Mouse (Mus musculus) urinary bladder, postnatal 36 days (tissue): ENCODE results near the gene Slc5a5.
"Not testable (repeated sequence)": the region's sequence is repeated elsewhere in the genome, so short reads cannot be mapped to it uniquely, and the experiment has no call there.

Experiments
- DNase-seq, 2 experiments: peaks; one replicate each; pipeline ENCODE4 v3.0.0; 2022; ENCODE audit warnings: low spot score in 2 of 2, mixed read lengths in 1 of 2

Gene Slc5a5

GRCm38 (mm10) chr8:70902211-70902610, 9.7 kb upstream of the Slc5a5 start:
- no peak for DNase-seq

DNA sequence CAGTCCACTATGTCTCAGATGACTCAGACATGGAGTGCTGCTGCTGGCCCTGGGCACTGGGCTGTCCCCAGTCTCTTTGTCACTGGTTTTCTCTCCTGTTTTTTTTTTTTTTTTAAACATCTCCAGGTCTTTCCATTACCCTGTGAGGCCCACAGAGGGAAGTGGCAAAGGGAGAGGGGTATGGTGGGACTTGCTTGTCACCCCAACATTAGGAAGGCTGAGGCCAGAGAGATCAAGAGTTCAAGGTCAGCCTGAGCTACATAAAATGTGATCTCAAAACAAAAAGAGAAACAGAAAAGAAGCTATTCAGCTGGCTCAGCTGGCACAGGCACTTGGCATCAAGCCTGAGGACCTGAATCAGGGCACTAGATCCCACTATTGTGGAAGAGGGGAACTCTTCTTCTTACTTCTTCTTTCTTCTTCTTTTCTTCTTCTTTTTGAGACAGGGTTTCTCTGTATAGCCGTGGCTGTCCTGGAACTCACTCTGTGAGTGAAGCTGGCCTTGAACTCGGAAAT, 8.4 kb upstream of the Slc5a5 start:
- no peak for DNase-seq

GRCm38 (mm10) chr8:70899226-70899625, 6.7 kb upstream of the Slc5a5 start:
- no peak for DNase-seq

- DNase-seq, result no peak
Observed at GRCm38 (mm10) chr8:70898661-70899198, 6.2 kb upstream of the Slc5a5 start.

- DNase-seq, result peak; percentile 83 to 85
Observed at GRCm38 (mm10) chr8:70897681-70898413, 5.3 kb upstream of the Slc5a5 start.

DNA sequence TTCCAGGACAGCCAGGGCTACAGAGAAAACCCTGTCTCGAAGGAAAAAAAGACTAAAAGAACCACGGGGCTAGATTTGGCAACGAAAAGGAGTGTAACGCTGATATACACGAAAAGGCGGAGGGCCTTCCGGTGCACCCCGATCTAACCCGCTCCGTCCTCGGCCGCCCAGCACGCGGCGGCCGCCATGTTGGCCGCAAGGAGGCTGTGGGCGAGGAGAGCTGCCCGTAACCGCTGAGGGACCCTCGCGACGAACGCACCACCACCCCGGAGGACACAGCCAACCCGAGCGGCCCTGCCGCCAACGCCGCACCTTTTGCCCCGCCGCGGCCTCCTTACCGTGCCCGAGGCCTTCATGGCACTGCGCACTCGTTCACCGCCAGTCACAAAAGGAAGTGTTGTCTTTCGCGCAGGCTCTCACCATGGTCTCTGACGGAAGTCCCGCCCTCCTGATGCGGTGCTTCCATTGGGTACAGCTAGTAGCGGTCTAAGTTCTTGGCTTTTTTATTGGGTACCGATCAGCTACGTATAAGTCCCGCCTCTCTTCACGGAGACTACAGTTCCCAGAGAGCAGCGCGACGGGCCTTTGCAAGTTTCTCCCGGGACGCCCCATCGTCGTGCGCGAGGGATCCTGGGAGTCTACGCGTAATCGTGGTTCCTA, 4.6 kb upstream of the Slc5a5 start, which contains the start of gene Rpl18a:
TSS of gene Rpl18a (minus strand) at position 392 of the 660 bp plus-strand sequence.
- peak; percentile 92 to 95 for DNase-seq

DNA sequence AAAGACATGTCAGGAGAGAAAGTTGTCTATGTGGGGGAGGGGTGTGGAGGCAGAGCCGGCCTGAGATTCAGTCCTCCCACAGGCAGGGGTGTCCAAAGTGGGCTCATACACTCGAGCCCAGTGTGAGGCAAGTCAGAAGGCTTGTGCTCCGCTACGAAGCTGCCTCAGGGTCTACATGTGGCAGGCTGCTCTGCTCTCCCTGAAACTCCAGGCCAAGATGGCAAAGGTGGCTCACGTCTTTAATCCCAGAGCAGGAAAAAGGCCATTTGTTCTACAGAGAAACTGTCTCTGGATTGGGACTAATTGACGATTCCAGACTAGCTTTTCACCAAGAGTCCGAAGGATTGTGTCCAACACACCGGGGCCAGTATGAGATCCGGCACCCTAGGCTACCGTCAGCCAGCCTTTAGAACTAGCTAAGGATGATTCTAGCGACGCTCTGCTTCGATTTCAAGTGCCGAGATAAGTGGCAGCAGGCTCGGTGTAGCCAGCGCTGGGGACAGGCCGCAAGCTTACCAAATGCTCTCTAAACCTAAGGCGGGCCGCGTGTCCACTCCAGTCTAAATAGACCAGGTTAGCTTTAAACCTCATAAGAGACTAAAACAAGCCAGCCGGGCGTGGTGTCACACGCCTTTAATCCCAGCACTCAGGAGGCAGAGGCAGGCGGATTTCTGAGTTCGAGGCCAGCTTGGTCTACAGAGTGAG, 3.9 kb upstream of the Slc5a5 start:
- DNase-seq, result no peak

DNA sequence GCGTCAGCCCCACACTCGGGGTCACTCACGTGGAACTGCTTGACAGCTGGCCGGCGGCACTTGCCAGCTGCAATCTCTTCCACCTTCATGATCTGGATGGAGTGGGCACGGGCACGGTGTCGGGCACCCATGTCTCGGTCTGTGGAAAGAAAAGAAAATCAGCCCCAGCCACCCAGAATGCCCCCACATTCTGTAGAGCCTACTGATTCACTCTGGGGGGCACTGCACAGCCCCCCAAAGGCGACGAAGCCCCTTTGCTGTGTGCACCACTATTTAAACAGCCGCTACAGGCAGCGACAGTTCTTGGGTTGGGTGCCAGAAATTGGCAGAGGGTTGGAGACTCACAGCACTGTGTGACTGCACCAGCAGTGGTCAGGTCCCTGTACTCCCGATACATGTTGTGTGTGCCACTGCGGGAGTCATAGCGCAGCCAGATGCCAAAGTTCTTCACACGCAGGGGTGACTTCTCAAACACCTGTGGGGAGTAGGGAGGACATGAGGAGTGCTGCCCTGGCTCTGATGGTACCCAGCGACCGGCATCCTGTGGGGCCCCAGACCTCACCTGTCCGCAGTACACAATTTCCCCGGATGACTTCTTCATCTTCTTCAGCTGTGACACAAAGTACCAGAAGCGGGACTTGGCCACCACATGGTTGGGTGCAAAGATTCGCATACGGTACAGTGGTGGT, 3.2 kb upstream of the Slc5a5 start:
- not testable (repeated sequence) for DNase-seq

- DNase-seq, result no peak
Observed at GRCm38 (mm10) chr8:70894771-70895545, 2.4 kb upstream of the Slc5a5 start.

DNA sequence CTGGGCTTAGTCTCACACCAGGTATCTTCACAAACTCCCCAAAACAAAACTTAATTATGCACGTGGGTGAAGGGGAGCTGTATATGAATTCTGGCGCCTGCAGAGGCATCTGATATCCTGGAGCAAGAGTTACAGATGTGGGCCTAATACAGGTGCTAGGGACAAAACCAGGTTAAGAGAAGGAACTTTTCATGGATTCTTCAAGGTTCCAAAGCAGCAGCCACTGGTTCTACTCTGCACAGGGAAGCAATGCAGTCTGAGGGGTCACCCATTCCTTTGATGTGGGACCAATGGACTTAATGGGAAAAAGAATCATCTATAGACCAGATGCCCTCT, 1.8 kb upstream of the Slc5a5 start:
- DNase-seq, result no peak

DNA sequence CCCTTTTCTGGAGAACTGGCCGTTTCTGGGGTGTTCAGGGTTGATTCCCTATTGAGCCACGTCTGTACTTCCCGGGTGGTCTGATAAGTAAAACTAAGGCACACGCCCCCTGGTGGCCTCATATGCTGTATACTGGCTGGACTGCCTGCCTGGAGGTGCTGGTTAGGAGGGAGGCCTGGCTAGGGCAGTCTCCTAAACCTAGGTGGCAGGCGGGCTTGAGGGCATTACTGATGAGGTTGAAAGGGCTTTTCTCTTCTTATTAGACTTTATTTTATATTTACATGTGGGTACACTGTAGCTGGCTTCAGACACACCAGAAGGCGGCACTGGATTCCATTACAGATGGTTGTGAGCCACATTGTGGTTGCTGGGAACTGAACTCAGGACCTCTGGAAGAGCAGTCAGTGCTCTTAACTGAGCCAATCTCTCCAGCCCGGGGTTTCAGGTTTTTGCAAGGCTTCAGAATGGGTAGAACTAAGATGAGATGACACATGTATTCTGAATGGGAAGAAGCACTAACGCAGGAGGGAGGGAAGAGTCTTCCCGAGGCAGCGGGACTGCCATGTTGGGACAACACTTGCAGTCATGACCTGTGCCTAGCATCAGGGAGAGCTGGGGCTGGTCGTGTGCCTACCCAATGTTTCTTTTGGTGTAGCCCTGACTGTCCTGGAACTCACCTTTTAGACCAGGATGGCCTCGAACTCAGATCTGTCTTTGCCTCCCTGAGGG, 1.3 kb upstream of the Slc5a5 start:
- DNase-seq, result peak; percentile 41 to 68

DNA sequence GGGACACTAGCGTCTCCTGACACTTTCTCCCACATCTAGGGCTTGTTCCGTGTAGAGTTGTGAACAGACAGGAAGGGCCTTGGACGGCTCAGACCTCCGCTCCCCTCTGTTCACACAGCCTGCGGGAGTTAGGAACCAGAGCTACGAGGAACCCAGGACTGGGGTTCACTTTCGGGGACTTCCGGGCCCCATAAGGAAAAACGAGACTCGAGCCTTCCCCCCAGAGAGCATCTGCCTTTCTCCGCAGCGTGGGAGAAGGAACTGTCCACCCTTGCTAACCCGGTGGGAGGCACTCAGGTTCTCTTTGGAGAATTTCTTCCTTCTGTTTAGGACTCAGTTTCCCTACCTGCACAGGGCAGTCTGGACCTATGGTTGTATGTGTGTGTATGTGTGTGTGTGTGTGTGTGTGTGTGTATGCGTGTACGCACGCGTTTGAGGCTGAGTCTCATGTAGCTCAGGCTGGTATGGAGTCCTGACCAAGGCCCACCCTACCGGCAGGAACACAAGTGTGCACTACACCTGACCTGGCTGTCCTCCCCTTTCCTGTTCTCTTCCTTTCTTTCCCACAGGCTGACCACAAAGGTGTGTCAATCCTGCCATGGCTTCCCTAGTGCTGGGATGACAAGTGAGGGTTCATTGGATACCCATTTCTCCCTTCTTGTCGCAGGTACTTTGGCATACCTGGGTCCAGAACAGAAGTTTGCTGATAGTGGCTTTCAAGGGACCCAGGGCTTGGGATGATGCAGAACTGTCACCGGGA, 519 bp upstream of the Slc5a5 start:
- DNase-seq, result no peak

- DNase-seq, result peak; percentile 52 to 71
Observed at GRCm38 (mm10) chr8:70891356-70891755, 1.2 kb downstream of the Slc5a5 start.

DNA sequence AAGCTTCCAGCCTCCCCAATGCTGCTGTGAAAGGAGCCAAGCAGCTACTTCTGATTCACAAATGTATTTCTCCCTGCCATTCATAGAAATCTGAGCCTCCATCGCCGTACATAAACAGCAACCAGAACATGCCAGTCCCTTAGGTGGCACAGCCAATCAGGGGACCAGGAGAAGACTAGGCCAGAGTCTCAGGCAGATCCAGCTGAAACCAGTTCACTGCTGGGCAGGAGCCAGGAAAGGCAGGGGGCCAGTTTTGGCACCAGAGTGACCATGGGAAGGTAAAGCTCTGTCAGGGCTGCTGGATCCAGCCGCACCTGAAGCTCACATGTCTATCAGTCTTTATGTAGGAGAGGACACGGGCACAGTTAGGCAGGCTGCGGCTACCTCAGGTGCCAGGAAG, 1.9 kb downstream of the Slc5a5 start:
- no peak for DNase-seq

GRCm38 (mm10) chr8:70887669-70888068, 4.9 kb downstream of the Slc5a5 start:
- DNase-seq, result no peak

GRCm38 (mm10) chr8:70885612-70886011, 6.9 kb downstream of the Slc5a5 start:
- DNase-seq, result no peak

DNA sequence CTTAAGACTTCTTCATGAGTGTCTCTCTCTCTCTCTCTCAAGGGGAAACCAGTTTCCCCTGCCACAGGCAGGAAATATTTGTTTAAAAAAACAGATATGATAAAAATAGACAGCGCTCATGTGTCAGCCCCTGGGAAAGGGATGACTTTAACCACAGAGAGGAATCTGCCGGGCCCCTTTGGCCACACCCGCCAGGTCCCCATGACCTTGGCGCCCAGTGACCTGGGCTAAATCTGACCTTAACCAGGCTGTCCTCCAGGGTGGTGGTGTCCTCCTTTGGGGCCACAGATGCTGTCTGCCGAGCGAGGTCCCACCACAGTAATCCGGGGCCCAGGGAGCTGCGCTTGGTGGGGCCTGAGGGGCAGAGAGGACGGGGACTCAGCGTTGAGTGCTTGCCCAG, 7.9 kb downstream of the Slc5a5 start:
- DNase-seq, result no peak

DNA sequence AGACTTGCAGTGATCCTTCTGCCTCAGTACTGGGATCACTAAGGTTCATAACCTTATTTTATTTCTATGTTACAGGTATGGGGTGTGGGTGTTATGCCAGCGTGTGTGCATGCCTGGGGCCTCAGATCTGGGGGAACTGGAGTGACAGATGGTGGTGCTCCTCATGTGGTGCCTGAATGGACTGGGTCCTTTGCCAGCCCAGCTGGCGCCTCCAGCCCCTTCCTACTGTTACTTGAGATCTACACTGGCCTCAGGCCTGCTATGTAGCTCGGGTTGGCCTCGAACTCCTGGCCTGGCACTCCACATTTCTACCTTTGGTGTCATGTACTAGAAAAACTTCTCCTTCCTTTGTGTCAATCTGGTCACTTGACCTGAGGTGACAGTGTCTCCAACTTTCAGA, 8.4 kb downstream of the Slc5a5 start:
- DNase-seq, result no peak

- DNase-seq, result no peak
Observed at GRCm38 (mm10) chr8:70880546-70880945, 12.0 kb downstream of the Slc5a5 start.

DNA sequence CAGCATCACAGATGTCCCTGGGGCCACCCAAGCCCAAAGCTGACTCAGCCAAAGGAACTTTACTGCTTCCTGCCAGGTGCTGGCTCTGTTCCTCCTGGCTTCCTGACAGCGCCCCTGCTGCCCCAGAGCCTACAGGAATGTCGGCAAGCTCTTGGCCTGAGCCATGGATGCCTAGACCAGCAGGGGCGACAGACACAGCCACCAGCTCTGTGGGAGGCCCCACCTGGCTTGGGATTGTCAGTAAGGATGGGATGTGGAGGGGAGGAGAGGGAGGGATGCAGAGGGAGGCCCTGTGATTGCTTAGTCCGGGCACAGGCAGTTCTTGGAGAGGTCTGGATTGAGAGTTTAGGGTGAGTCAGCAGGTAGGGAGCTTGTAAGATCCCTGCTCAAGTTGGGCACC, 12.4 kb downstream of the Slc5a5 start:
- no peak for DNase-seq
